Mouse (Mus musculus) embryonic facial prominence, embryonic 10.5 days (tissue): Measurements from ENCODE around the gene Tab1. TPM values are rescaled to one million over a fixed set of nuclear protein-coding genes. Genes with fewer than 3 reads are reported as not detected.

Source experiments
- DNase-seq: peaks from one replicate; pipeline ENCODE4 v3.0.0-alpha.2; 2017; ENCODE audit warnings: low spot score
- H3K27ac ChIP-seq: fragments of 300-500 bp; sonication (generic); replicated peaks from 2 replicates; pipeline ENCODE4 v1.5.1; 2016; ENCODE audit warnings: mild to moderate bottlenecking
- H3K27me3 ChIP-seq: fragments of 300-500 bp; sonication (generic); replicated peaks from 2 replicates; pipeline ENCODE4 v1.6.1; 2016; ENCODE audit warnings: low read depth, mild to moderate bottlenecking; ENCODE audit not compliant: poor library complexity, severe bottlenecking
- H3K36me3 ChIP-seq: fragments of 300-500 bp; sonication (generic); replicated peaks from 2 replicates; pipeline ENCODE4 v1.6.1; 2016; ENCODE audit warnings: mild to moderate bottlenecking, moderate library complexity
- H3K4me1 ChIP-seq: fragments of 300-500 bp; sonication (generic); 2 replicates; pipeline ENCODE4 v1.6.1; 2016
- H3K4me3 ChIP-seq: fragments of 300-500 bp; sonication (generic); 2 replicates; pipeline ENCODE4 v1.5.1; 2016; ENCODE audit warnings: mild to moderate bottlenecking, moderate library complexity
- H3K9me3 ChIP-seq: fragments of 300-500 bp; sonication (generic); 2 replicates; pipeline ENCODE4 v1.6.1; 2016; ENCODE audit warnings: mild to moderate bottlenecking
- WGBS: fragments of 180-500 bp; shearing (Covaris S2); methylation state at CpG from one replicate; pipeline ENCODE4 v1.1.7; 2016; 5-methylcytosine and 5-hydroxymethylcytosine counted together
- polyA plus RNA-seq: library from polyadenylated mRNA; unstranded; fragments of >200 nt; fragmentation: Nextera tagmentation; extraction: Ambion mirVana; gene quantifications from 2 replicates; pipeline ENCODE4 v1.2.1, GENCODE M21; 2016

Tab1 gene
- polyA plus RNA-seq, 1 experiment from 2014 or later, result 45.3 TPM

GRCm38 (mm10) chr15:80202111-80202775 is 69.3 kb downstream of the Tab1 start:
- Histone ChIP-seq H3K4me1 (peaks cover 10% of the 10 kb centered on the region; the same call in 1 of the 2 replicates), H3K27me3 (no peaks in the 10 kb centered on the region), H3K27ac (no peak overlapping the region), H3K36me3 (peaks cover 23% of the 10 kb centered on the region), H3K4me3 (no peak overlapping the region), H3K9me3 (no peaks in the 10 kb centered on the region)
- 89% methylated on average over 6 of the region's 6 CpGs for WGBS
- DNase-seq, result no peak

DNA sequence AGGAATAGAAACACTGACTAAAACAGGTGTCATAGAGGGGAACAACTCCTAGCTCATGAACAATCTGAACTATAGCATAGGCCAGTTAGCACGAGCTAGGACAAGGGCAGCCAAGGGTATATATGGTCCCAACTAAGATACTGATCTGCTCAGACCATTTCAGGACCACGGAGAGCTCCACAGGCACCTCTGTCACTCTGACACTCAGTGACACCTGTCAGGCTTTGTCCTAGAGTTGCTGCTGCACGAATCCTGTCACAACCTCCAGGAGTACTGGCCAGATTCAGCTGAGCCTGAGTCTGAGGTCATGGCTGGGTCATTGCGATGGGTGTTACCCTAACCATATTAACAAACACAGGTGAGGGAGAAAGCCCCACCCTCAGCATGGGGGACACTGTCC is 70.5 kb downstream of the Tab1 start:
- Histone ChIP-seq H3K9me3 (no peaks in the 10 kb centered on the region), H3K36me3 (peaks cover 13% of the 10 kb centered on the region), H3K27ac (no peak overlapping the region), H3K4me1 (peaks cover 13% of the 10 kb centered on the region), H3K4me3 (no peak overlapping the region), H3K27me3 (no peaks in the 10 kb centered on the region)
- DNase-seq, result peak; percentile 65
- 36% methylated on average over 4 of the region's 4 CpGs for WGBS

- H3K9me3 ChIP-seq, result no peaks in the 10 kb centered on the region
- peaks cover 12% of the 10 kb centered on the region for H3K36me3 ChIP-seq
- H3K4me3 ChIP-seq, result no peak overlapping the region
- no peaks in the 10 kb centered on the region for H3K27me3 ChIP-seq
- DNase-seq, result no peak
- peaks cover 17% of the 10 kb centered on the region for H3K4me1 ChIP-seq
- no peak overlapping the region for H3K27ac ChIP-seq
- WGBS, result 88% methylated on average over 3 of the region's 3 CpGs
Observed at GRCm38 (mm10) chr15:80206057-80206565, 73.2 kb downstream of the Tab1 start.

GRCm38 (mm10) chr15:80208446-80208845 is 75.5 kb downstream of the Tab1 start:
- Histone ChIP-seq H3K36me3 (peaks cover 35% of the 10 kb centered on the region), H3K4me1 (peaks cover 8% of the 10 kb centered on the region), H3K9me3 (no peaks in the 10 kb centered on the region), H3K27me3 (no peaks in the 10 kb centered on the region), H3K27ac (no peak overlapping the region), H3K4me3 (no peak overlapping the region)
- 24% methylated on average over 4 of the region's 4 CpGs for WGBS
- DNase-seq, result no peak

Other genes starting within 250 kb of the Tab1 start
- 7.7 and 8.4 TPM in 2 replicates for gene Apobec3, start 241.5 kb upstream of the Tab1 start, polyA plus RNA-seq
- gene Cbx7, start 162.0 kb upstream of the Tab1 start, polyA plus RNA-seq, result 2.1 and 2.4 TPM in 2 replicates
- 1.4 and 1.6 TPM in 2 replicates for gene Pdgfb, start 118.2 kb upstream of the Tab1 start, polyA plus RNA-seq
- gene Syngr1, start 41.8 kb upstream of the Tab1 start, polyA plus RNA-seq, result 5.9 and 7.0 TPM in 2 replicates
- gene Rpl3, start 41.3 kb upstream of the Tab1 start, polyA plus RNA-seq, result 1,034 and 1,049 TPM in 2 replicates
- gene Mgat3, start 40.6 kb downstream of the Tab1 start, polyA plus RNA-seq, result 6.3 and 7.6 TPM in 2 replicates
- gene Mief1, start 100.9 kb downstream of the Tab1 start, polyA plus RNA-seq, result 44.4 and 44.5 TPM in 2 replicates
- not detected in 2 replicates for gene AC140267.1, start 102.7 kb downstream of the Tab1 start, polyA plus RNA-seq
- gene Atf4, start 122.1 kb downstream of the Tab1 start, polyA plus RNA-seq, result 104 and 111 TPM in 2 replicates
- 68.1 and 73.2 TPM in 2 replicates for gene Rps19bp1, start 131.2 kb downstream of the Tab1 start, polyA plus RNA-seq
- gene Cacna1i, start 154.1 kb downstream of the Tab1 start, polyA plus RNA-seq, result 0.02 and 0.03 TPM in 2 replicates